Mouse (Mus musculus) spleen, adult 2 months (tissue): ENCODE data around the gene Rgs2. TPM values are rescaled to one million over a fixed set of nuclear protein-coding genes. Genes with fewer than 3 reads are reported as not detected.

ENCODE experiments used
- DNase-seq, 2 experiments: peaks; one replicate each; pipeline versions ENCODE4 v3.0.0 to v3.0.0-alpha.2; 2012 to 2021; ENCODE audit warnings: low spot score in 2 of 2, low read depth in 1 of 2
- H3K27ac ChIP-seq: fragments of 200-500 bp; 2 replicates; pipeline ENCODE4 v1.5.1; 2012; ENCODE audit warnings: low read length, inconsistent platforms; ENCODE audit not compliant: insufficient read depth
- H3K27me3 ChIP-seq: fragments of 200-500 bp; 2 replicates; pipeline ENCODE4 v1.6.1; 2012; ENCODE audit warnings: mild to moderate bottlenecking, moderate library complexity, low read length, inconsistent platforms; ENCODE audit not compliant: control insufficient read depth, insufficient read depth
- H3K36me3 ChIP-seq: fragments of 200-500 bp; 2 replicates; pipeline ENCODE4 v1.6.1; 2012; ENCODE audit warnings: mild to moderate bottlenecking, low read length, inconsistent platforms; ENCODE audit not compliant: control insufficient read depth, insufficient read depth
- H3K4me1 ChIP-seq: fragments of 200-500 bp; 2 replicates; pipeline ENCODE4 v1.6.1; 2011; ENCODE audit warnings: inconsistent platforms; ENCODE audit not compliant: control insufficient read depth, insufficient read depth, insufficient read length
- H3K4me3 ChIP-seq: fragments of 200-500 bp; 2 replicates; pipeline ENCODE4 v1.5.1; 2011; ENCODE audit warnings: mild to moderate bottlenecking, inconsistent platforms; ENCODE audit not compliant: insufficient read depth, insufficient read length; ENCODE audit errors: extremely low read depth
- CTCF ChIP-seq: fragments of 200-500 bp; IDR thresholded peaks from 2 replicates; pipeline ENCODE4 v1.5.1; 2011; ENCODE audit warnings: mild to moderate bottlenecking, inconsistent platforms; ENCODE audit not compliant: insufficient read depth, insufficient read length, insufficient replicate concordance; ENCODE audit errors: extremely low read depth
- POLR2A ChIP-seq: fragments of 200-500 bp; IDR thresholded peaks from 2 replicates; pipeline ENCODE4 v1.6.1; 2011; ENCODE audit warnings: low read depth, low read length, inconsistent platforms
- WGBS: fragments of 180-500 bp; shearing (Covaris S2); methylation state at CpG from one replicate; pipeline ENCODE4 v1.1.7; 2018; 5-methylcytosine and 5-hydroxymethylcytosine counted together
- polyA plus RNA-seq: library from polyadenylated mRNA; depleted of rRNA; stranded (reverse); fragments of >200 nt; gene quantifications from 2 replicates; pipeline ENCODE4 v1.2.3, GENCODE M21; 2012; rRNA removed

Gene Rgs2
- polyA plus RNA-seq, 1 experiment, result 6.2 TPM

DNA sequence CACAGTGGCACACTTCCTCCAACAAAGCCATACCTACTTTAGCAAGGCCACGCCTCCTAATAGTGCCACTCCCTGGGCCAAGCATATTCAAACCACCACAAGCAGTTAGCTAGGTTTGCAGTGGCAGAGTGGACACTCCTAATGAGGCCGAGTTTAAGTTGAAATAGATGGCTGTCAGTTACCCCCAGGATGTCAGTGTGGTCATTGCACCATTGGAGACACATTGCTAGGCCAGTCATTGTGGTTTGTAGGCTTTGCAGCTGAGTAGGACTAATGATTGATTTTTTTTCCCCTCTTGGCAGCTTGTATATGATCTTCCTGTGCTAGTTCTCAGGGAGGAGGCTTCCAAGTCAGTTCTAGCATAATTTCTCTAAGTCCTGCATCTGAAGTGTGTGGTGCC is 43.6 kb downstream of the Rgs2 start:
- no peak for TF ChIP-seq CTCF
- no peak for TF ChIP-seq POLR2A
- 74% methylated on average over 2 of the region's 2 CpGs for WGBS

DNA sequence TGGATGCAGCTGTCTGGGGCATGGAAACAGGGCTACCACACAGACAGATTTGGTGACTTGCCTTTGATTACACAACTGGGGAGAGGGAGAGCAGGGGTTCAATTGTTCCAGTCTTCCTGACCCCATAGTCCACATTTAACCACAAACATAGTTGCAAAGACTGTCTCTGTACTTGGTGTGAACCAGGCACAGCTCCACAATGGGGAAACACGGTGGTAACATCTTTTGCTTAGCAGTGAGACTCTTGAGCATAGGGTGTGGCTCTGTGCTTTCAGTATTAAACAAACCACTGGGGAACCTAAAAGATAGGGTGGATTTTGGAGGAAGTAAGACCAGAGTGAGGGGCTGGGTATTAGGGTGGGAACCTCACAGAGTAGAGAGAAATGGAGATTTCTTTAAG is 47.9 kb downstream of the Rgs2 start:
- DNase-seq, result no peak
- H3K4me3 ChIP-seq, result no peak overlapping the region
- H3K27ac ChIP-seq, result peak overlapping the region; percentile 33; the same call in 1 of the 2 replicates
- TF ChIP-seq POLR2A (no peak), CTCF (no peak)
- H3K36me3 ChIP-seq, result no peaks in the 10 kb centered on the region
- H3K27me3 ChIP-seq, result no peaks in the 10 kb centered on the region
- 23% methylated on average over 1 of the region's 1 CpGs for WGBS
- H3K4me1 ChIP-seq, result peaks cover 3% of the 10 kb centered on the region; the same call in 1 of the 2 replicates

More for the DNA sequence above, 43.6 kb downstream of the Rgs2 start:
- Histone ChIP-seq H3K36me3 (no peaks in the 10 kb centered on the region), H3K4me3 (no peak overlapping the region), H3K27ac (no peak overlapping the region), H3K27me3 (no peaks in the 10 kb centered on the region), H3K4me1 (0 out of 2 replicates have a peak, but pooled peaks cover 3% of the 10 kb centered on the region)
- no peak for DNase-seq

- Histone ChIP-seq H3K27ac (no peak overlapping the region), H3K36me3 (no peaks in the 10 kb centered on the region), H3K4me3 (no peak overlapping the region), H3K4me1 (peaks cover 3% of the 10 kb centered on the region; the same call in 1 of the 2 replicates), H3K27me3 (no peaks in the 10 kb centered on the region)
- TF ChIP-seq POLR2A, result no peak
- TF ChIP-seq CTCF, result no peak
- no peak for DNase-seq
- WGBS, result 76% methylated on average over 2 of the region's 2 CpGs
Observed at GRCm38 (mm10) chr1:143952841-143953240, 51.1 kb downstream of the Rgs2 start.

Other genes starting within 250 kb of the Rgs2 start
- gene Trove2, start 227.1 kb downstream of the Rgs2 start, polyA plus RNA-seq, result 0.46 and 0.49 TPM in 2 replicates
- 2.7 and 4.9 TPM in 2 replicates for gene Uchl5, start 226.9 kb downstream of the Rgs2 start, polyA plus RNA-seq
- gene Rgs13, start 173.2 kb upstream of the Rgs2 start, polyA plus RNA-seq, result not detected in 2 replicates
- 1.1 and 1.4 TPM in 2 replicates for gene Rgs1, start 245.1 kb upstream of the Rgs2 start, polyA plus RNA-seq